Mouse (Mus musculus): ENCODE data around the gene Stim2.

DNA sequence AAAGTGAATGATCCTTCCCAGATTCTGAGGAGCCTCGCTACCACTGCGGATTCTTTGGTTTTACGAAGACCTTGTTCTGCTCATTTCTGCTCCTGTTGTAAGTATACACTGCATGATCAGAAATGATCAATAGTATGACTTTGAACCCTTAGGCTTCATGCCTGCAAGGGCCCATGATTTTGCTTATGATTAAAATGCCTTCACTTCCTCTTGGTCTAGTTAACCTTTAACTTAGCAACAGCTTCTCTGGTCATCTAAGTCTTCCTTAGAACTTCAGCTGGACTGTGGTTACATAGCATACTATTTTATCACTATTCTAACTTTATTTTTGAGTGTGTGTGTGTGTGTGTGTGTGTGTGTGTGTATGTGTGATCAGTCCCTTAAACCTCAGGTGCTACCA lies 12.7 kb upstream of the Stim2 start:
- TF ChIP-seq CTCF (IDR thresholded peaks at IDR 0.05; ENCODE audit: borderline replicate concordance, extremely low read depth, insufficient read depth, insufficient read length) (no peak), POLR2A (IDR thresholded peaks at IDR 0.05; ENCODE audit: borderline replicate concordance, extremely low read depth, insufficient read depth, insufficient read length, poor library complexity, severe bottlenecking) (no peak)

Measured in brain, embryonic 14.5 days (tissue).